Mouse (Mus musculus) R1 (cell line): Measurements from ENCODE around the gene Nexn.
"Not testable (repeated sequence)": the region's sequence is repeated elsewhere in the genome, so short reads cannot be mapped to it uniquely, and the experiment has no call there.

Source experiments
- DNase-seq: peaks from one replicate; pipeline ENCODE4 v3.0.0-alpha.2; 2018; ENCODE audit warnings: low read depth, low spot score

The Nexn gene

DNA sequence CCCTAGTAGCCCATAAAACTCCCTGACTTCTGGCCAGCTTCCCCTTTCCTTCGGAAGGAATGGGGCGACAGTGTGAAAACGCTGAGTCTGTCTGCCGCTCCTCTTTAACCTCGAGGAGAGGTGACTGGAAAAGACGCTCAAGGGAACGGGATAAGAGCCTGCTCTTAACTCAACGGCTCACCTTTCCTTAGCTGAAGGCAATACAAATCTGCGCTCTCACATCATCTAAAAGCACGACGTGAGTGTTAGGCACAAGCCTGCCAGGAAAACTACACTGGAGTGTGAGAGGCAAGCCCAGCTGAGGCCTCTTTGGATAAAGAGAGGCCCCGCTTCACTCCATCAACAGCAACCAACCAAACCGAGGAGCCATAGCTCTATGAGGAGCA lies at the start of gene Nexn:
Gene Nexn, minus strand, starts transcription at position 315 of the 386 bp plus-strand sequence.
- no peak for DNase-seq

DNA sequence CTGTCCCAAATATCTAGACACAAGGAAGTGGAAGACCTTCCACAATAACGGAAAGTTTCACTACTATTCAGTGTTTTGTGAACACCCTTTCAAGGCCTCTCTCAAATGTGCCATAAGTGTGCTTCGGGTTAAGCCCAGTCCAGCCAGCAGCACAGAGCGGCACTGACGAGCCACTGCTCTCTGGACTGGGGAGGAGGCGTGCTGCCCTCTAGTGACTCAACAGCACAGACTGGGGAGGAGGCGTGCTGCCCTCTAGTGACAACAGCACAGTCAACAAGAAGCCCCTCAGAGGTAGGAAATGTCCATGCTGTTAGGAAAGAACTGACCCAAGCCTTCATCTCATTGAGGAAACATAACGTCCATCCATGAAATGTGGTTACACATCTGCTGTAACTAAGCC lies 49.5 kb upstream of the Nexn start:
- peak; percentile 96 for DNase-seq

DNA sequence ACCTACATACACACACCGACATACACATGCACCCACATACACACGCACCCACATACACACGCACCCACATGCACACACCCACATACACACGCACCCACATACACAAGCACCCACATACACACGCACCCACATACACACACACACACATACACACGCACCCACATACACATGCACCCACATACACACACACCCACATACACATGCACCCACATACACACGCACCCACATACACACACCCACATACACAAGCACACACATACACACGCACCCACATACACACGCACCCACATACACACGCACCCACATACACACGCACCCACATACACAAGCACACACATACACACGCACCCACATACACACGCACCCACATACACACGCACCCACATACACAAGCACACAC lies 48.5 kb upstream of the Nexn start:
- not testable (repeated sequence) for DNase-seq

- no peak for DNase-seq
Observed at GRCm38 (mm10) chr3:152309250-152309645, 43.1 kb upstream of the Nexn start.

GRCm38 (mm10) chr3:152308485-152309249 lies 42.5 kb upstream of the Nexn start:
- DNase-seq = no peak

DNA sequence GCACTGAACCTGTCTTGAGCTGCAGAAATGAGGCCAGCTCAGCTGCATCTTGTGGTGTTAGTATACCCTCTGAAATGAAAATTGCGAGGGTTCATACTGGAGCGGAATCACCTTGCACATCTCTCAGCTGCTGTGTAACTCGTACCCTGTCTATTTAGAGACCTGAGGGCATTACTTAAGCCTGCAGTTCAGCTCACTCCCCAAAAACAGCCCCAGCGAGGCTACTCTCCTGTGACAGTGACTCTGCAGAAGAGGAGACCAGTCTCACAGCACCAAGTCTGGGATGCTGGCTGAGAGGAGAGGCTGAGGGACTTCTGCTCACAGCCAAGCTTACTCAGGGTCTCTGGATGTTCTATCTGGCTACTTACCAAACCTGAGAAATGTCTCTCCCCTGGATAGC lies 39.8 kb upstream of the Nexn start:
- no peak for DNase-seq

- no peak for DNase-seq
Observed at GRCm38 (mm10) chr3:152305080-152305479, 38.9 kb upstream of the Nexn start.

GRCm38 (mm10) chr3:152304093-152304815 lies 38.1 kb upstream of the Nexn start:
- DNase-seq = no peak

GRCm38 (mm10) chr3:152302991-152303390 lies 36.8 kb upstream of the Nexn start:
- DNase-seq = no peak

DNA sequence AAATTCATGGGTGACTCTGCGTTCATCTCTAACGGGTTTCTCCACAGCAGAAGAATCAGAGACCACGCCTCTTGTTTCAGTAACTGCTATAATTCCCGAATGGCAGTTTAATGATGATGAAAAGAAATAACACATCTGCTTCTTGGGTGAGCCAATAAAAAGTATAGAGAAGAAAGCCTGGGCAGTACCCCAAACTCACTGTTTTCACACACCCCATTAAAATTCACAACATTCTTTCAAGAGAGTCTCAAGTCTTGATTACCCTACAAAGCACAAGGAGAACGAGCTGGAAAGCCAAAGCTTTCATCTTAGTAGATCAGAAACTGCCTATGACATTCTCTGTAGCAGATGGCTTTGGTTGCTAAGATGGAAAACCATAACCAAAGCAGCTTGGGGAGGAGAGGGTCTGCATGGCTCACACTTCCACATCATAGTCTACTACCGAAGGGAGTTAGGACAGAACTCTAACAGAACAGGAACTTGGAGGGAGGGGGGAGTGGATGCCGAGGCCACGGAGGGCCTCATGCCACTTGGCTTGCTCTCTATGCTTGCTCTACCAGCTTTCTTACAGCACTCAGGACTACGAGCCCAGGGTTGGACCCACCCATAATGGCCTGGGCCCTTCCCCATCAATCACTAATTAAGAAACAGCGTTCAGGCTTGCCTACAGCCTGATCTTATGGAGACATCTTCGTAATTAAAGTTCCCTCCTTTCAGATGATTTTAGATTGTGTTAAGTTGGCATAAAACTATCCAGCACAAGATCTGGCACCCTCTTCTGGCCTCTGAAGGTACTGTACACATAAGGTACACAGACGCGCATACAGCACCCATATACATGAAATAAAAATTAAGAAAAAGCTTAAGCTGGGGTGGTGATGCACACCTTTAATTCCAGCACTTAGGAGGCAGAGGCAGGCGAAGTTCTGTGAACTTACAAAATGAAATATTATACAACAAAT lies 34.5 kb upstream of the Nexn start:
- DNase-seq = peak; percentile 39

GRCm38 (mm10) chr3:152295896-152296295 lies 29.7 kb upstream of the Nexn start:
- DNase-seq = no peak

GRCm38 (mm10) chr3:152294400-152294799 lies 28.2 kb upstream of the Nexn start:
- DNase-seq = no peak

DNA sequence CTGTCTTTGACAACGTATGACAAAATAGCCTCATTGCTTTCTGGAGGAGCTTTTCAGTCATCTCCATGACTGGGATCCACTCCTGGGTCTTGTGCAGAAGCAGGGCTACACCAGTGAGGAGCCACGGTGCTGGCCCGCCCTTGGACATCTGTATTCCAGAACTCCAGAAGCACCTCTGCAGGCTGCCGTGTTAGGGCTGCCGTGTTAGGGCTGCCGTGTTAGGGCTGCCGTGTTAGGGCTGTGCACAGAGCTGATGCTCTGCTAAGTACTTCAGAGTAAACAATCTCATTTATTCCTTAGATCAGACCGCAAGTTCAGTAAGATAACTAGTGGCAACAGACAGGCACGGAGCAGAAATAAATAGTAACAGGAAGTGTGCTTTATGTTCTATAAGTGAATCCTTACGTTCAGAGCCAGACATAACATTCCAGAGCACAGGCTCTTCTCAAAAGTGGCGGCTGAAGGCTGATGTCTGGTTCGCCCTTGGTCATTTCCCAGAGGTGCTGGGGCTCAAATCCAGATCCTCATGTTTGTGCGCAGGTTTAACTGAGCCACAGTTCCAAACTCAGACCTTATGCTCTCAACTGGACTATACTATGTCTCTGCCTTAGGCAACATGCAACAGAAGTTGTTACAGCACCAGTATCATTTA lies 27.5 kb upstream of the Nexn start:
- no peak for DNase-seq

- DNase-seq = no peak
Observed at GRCm38 (mm10) chr3:152291895-152292294, 25.7 kb upstream of the Nexn start.

GRCm38 (mm10) chr3:152290175-152290798 lies 24.1 kb upstream of the Nexn start:
- DNase-seq = no peak

GRCm38 (mm10) chr3:152288740-152289139 lies 22.6 kb upstream of the Nexn start:
- DNase-seq = no peak

- DNase-seq = no peak
Observed at GRCm38 (mm10) chr3:152288276-152288675, 22.1 kb upstream of the Nexn start.

GRCm38 (mm10) chr3:152287810-152288209 lies 21.7 kb upstream of the Nexn start:
- DNase-seq = peak; percentile 51

- DNase-seq = no peak
Observed at GRCm38 (mm10) chr3:152284759-152285158, 18.6 kb upstream of the Nexn start.

GRCm38 (mm10) chr3:152284306-152284705 lies 18.2 kb upstream of the Nexn start:
- no peak for DNase-seq

GRCm38 (mm10) chr3:152282126-152282525 lies 16.0 kb upstream of the Nexn start:
- DNase-seq = peak; percentile 31
